Mouse (Mus musculus) thymus, postnatal 0 days (tissue): Measurements from ENCODE around the gene Sik3. TPM values are rescaled to one million over a fixed set of nuclear protein-coding genes. Genes with fewer than 3 reads are reported as not detected.
"Not testable (repeated sequence)": the region's sequence is repeated elsewhere in the genome, so short reads cannot be mapped to it uniquely, and the experiment has no call there.

Experiments used
- DNase-seq: peaks from one replicate; pipeline ENCODE4 v3.0.0-alpha.2; 2015; ENCODE audit warnings: low spot score
- polyA plus RNA-seq: library from polyadenylated mRNA; unstranded; fragments of >200 nt; fragmentation: Nextera tagmentation; extraction: Ambion mirVana; gene quantifications from 2 replicates; pipeline ENCODE4 v1.2.1, GENCODE M21; 2015

Sik3 gene
- polyA plus RNA-seq, 1 experiment from 2014 or later = 9.4 TPM

DNA sequence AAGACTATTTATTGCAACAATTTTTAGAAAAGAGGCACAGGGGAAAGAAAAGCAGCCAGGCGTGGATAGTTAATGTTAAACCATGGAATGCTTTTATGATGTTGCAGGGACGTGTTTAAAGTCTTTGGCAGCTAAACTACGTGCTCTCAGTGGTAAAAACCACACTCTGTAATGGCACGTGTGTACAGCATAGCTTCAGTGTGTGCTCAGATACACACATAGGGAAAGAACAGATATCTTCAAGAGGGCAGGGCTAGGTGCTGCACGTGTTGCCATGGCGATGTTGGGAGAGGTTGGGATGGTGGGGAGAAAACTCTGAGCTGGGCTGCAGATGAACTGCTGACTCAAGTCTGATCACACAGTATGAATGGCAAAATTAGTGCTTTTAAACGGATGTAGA is 90.5 kb downstream of the Sik3 start:
- no peak for DNase-seq

DNA sequence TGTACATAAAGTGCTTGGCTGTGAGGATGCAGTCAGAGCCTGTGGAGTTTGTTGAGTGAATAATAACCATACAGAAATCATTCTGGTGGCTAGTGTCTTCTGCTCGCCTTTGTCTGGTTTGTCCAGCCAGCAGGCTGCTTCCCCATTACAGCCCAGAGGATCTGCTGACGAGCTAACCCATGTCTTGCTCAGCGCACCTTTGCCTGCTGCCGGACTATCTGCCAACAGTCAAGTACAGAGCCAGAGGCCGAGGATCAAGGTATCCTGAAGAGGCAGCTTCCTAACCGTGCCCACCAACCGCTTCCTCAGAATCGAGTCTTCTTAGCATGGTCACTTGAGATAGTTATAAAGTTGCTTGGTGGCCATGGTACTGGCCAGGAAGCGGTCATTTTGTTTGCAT is 93.5 kb downstream of the Sik3 start:
- DNase-seq = no peak

DNA sequence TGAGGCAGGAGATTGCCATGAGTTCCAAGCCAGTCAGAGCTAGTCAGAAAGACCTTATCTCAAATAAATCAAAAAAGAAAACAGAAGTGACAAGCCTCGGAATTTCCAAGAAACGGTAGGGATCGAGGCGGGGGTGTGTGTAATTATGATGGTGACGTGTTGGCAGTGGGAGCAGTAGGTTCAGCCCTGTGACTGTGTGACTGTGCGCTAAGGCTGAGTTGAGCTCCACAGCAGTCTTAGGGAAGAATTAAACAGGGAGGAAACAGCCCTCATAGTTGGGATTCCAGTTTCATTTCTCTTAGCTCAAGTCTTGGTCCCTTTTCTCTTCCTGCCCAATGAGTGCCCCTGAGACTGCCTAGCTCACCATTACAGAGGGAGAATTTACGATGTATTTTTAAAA is 98.0 kb downstream of the Sik3 start:
- no peak for DNase-seq

DNA sequence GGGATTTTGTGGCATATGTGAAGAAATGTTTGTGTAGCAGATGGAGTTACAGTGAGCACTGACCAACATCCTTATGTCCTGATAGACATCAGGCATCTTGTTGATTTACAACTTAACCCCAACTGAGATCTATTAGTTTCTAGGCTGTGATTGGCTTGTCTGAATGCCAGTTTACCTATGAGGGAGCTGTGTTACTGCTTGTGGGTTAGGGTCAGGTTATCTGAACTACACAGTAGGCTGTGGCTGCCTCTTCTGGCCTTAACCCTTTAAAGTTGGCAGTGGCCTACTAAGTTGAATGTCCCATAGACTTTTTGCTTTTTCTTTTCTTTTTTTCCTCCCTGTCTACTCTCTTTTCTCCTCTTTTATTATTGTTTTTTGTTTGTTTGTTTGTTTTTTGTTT is 98.7 kb downstream of the Sik3 start:
- DNase-seq = no peak

DNA sequence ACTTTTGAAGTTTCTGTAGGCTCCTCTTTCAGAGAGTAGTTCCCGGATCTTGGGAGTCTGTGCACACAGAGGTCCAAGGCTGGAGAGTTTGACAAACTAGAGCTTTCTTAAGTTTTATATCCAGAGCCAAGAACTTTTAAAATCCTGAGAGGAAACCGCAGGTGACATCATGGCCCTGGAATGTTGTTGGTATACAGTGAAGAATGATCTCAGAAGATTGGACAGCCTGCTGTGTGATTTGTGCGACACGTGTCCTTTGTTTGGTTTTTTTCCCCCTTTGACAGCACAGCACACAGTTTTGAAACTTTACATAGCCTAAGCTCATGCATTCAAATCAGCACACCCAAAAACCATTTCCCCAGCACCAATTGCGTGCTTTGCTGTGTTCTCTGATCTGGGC is 99.6 kb downstream of the Sik3 start:
- no peak for DNase-seq

DNA sequence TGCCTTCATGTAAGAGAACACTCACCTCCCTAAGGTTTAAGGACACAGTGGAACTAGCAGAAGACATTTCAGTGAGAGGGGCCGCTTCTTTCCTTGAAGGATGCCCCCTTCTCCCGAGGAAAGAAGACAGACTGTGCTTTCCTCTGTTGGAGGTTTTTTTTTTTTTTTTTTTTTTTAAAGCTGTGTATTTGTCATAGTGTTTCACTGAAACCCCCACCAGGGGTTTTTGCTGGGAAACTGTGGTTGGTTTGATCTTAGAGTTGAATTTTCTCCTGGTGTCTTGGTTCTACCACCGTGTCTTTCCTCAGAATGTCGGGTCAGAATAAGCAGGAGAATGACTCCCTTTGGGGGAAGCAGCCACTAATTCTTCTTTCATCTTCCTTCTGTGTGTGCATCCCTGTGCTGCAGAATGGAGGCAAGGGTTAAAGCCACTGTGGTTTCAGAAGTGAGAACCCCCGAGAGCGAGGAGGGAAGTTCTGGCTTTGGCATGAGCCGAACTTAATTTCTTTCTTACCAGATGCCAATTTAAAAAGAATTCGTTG is 106.3 kb downstream of the Sik3 start:
- peak; percentile 32 for DNase-seq

DNA sequence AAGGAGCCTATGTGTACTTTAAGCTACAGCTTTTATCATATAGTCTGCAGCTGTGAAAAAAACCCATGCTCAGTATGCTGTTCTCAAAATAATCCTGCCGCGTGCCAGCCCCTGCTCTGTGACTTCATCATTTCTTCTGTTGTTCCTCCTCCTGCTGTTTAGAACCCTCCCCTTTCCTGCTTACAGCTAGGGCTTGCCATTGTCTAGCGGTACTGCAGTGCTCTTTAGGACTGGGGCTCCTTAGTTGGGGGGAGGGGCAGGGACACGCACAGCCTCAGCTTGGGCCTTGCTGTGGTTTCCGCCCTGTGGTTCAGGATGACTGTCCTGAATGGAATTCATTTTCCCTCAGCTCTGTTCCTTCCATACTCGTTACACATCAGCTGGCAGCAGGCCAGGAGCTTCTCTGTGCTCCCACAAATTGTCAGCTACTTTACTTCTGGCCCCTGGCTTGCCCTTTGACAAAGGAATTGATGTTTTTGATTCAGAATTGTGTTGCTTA is 107.4 kb downstream of the Sik3 start:
- DNase-seq = peak; percentile 72

DNA sequence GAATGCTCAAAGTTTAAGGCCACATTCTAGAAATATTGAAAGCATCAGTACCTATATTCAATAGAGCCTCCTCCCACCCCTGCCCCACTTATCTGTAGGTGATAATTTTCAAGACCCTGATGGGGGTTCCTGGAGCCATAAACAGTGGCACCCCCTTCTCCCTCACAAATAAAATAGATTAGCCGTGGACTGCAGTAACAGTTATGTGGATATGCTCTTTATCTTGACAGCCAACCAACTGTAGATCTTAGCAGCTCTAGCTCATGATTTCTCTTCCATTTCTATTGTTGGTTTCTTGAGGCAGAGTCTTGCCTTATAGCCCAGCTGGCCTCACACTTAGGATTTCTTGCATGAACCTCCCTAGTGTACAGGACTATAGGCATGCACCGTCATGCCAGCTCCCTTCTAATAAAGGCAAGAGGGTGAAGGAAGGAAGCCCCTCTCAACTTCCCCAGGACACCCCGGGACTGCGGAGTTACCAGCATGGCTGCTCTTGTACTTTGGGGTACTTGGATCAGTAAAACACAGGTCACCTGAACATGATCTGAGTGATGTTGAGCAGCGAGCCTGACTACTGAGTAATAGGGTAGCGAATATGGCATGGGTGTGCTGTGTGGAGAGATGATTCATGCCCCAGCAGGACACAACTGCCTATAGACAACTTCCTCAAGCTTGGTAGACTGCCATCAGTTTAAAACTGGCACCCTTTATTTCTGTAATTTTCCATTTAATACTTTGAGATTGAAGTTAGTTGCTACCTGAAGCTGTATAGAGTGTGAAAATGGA is 108.0 kb downstream of the Sik3 start:
- no peak for DNase-seq

DNA sequence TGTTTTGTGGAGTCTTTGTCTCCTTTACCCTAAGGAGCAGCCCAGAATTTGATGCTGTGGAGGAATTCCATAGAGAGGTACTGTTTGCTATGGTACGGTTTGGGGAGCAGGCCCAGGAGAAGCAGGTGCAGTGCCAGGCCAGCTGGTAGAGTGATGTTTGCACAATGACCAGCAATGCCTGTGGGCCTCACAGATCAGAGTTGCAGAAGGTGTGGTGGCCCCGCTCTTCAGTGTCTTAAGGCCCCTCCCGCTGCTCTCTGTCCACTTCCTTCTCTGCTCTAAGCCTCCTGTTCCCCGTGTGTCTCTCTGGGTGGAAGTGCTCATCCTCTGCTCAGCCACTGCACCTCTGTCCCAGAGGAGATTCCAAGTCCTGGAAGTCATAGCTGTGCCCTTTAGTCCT is 108.9 kb downstream of the Sik3 start:
- no peak for DNase-seq

DNA sequence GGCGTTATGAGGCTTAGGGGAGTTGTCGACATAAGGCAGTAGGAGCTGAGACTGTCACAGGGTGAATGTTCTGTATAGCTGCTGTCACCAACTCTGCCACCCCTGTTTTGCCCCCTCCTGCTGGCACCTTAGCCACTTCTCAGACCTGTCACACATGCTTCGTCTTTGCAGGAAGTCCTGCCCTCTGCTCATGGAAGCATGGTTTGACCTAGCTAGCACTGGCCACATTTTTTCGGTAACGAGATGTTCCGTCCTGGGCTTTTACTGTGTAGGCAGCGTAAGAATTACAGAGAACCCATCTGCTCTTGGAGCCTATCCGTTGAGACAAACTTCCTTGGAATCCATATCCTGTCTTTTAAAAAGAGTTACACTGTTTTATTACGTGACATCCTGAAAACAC is 110.1 kb downstream of the Sik3 start:
- DNase-seq = no peak

DNA sequence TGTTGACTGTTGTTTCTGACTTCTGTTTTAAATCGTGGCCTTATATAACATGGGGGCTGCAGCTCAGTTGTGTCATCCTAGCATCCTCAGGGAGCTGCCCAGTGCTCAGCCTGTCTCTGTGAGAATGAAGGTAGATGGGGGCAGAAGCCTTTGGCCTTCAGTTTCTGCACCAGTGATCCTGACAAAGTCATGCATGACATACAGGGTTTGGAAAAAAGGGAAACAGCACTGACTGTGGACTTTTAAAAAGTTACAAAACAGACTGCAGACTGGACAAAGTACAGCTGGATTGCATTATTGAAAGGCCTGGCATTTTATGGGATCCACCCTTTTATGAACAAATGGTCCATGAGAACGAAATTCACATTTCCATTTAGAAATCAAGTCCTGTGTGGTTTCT is 113.7 kb downstream of the Sik3 start:
- no peak for DNase-seq

DNA sequence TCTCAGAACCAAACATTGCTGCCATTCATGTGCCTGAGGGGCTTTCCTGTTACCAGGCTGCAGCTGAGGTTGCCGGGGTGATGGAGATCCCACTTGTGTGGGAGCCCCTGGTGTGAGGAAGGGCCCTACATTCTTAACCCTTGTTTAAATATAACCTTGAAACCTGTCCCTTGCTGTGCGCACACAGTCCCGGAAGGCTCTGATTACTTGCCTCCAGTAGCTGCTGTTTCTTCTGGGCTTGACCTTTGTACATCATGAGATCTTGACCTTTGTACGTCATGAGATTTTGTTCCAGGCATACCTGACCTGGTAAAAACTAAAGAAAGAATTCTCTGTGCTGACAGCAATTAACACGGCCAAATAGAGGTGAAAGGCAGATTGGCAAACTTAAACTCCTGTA is 114.7 kb downstream of the Sik3 start:
- no peak for DNase-seq

DNA sequence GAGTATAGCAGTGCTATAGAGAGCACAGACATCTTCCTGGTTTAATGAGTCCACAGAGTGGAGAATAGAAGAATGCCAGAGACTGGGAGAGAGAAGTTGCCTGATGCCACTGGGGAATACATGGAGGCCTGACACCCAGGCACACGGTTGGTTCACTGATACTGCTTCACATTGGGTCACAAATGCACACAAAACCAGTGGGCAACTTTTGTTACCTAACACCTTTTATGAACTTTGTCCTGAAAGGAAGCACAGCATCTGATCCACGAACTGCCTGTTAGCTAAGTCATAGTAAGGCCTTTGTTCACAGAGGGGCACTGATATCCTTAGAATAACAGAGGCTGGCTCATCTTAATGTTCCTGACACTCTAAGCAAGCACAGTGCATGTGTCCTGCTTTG is 116.6 kb downstream of the Sik3 start:
- DNase-seq = no peak

DNA sequence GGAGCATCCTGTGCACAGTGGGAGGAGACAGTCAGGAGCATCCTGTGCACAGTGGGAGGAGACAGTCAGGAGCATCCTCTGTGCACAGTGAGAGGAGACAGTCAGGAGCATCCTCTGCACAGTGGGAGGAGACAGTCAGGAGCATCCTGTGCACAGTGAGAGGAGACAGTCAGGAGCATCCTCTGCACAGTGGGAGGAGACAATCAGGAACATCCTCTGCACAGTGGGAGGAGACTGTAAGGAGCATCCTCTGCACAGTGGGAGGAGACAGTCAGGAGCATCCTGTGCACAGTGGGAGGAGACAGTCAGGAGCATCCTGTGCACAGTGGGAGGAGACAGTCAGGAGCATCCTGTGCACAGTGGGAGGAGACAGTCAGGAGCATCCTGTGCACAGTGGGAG is 120.2 kb downstream of the Sik3 start:
- DNase-seq = not testable (repeated sequence)

DNA sequence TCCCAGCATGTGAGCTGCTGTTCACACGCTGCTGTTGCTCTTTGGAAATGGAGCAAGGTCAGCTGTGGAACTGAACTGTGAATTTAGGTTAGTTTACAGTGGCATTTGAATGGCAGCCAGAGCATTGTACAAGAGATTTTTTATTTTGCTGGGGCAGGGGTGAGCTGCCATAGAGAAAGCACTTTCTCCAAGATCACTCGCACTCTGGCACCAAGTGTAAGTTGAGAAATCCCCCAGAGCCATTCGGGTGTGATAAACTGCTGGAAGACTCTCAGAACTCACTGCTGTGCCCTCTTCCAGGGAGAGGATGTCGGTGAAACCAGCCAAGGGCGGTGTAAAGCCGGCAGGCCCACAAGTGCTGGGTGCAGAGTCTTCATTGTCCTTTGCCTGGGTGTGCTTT is 126.2 kb downstream of the Sik3 start:
- no peak for DNase-seq

DNA sequence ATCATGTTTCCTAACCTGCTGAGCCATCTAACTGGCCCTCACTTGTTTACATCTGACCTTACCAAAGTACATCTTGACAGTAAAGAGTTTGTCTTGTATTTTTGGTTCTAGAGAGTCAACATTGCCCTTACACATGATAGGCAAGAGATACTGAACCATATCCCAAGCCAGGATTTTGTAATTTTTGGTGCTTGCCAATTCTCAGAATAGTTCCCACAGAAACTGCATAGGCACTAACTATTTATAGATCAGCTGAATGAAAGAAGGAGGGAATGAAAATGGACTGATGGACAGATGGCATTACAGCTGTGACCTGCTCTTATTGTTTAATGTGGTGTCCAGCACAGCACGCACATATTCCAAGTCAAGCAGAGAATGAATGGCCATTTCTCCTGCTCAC is 128.2 kb downstream of the Sik3 start:
- DNase-seq = no peak

DNA sequence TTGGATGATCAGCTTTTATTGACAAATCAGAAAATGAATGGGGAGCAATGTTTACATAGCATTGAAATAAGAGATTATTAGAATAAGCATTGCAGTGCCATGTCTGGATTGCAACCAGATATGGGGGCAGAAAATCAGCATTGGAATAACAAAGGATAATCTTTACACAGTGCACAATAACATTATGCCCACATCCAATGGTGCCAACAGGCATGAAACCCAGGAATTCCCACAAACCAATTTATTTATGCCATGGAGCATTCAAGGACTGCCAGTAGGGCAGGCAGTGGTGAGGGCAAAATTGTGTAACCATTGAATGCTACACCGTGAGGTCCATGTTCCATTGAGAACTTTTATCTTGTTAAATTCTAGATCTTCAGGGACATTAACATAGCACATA is 129.4 kb downstream of the Sik3 start:
- no peak for DNase-seq

DNA sequence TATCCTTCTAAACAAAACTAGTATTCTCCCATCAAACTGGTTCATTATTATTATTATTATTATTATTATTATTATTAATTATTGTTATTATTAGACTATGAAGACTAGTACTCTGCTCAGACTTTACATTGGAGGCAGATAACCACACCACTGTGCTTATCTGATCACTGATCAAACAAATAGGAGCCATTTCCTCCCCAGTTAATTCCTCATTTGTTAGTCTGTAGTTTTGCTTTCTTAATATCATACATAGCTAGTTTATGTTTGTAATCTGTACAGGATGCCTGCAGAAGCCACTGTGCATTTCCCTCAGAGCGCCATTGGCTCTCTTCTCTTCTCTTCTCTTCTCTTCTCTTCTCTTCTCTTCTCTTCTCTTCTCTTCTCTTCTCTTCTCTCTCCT is 129.9 kb downstream of the Sik3 start:
- DNase-seq = no peak

DNA sequence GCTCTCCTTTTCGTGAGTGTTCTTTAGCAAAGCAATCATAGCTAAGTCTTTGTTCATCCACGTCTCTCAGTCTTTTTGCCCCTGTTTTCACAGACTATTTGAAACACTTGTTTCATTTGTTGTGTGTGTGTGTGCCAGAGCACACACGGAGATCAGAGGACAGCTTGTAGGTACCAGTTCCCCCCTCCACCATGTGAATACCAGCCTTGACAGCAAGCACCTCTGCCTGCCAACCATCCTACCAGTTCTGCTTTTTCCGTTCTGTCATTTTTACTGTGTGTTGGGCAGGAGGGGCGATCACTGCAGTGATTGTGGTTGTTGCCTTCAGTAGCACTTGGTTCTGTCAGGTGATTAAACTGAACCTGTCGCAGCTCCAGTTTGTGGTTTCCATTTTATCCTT is 132.4 kb downstream of the Sik3 start:
- no peak for DNase-seq

DNA sequence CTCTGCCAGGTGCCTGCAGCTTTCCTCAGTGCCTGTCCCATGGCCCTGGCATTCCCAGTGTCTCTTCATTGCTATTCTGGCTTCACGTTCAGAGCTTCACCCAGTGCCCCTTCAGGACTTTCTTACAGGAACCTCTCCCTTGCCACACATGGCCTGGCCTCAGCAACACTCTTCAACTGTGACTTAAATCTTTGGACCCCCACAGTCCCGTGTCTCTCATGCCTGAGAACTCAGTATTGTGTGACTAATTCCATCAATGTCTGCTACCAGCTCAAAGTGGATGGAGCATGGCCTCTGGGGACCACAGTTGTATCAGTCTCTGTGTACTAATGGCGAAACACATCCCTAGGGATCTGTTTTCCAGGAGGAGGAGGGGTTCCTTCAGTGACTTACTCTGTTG is 133.8 kb downstream of the Sik3 start:
- no peak for DNase-seq

DNA sequence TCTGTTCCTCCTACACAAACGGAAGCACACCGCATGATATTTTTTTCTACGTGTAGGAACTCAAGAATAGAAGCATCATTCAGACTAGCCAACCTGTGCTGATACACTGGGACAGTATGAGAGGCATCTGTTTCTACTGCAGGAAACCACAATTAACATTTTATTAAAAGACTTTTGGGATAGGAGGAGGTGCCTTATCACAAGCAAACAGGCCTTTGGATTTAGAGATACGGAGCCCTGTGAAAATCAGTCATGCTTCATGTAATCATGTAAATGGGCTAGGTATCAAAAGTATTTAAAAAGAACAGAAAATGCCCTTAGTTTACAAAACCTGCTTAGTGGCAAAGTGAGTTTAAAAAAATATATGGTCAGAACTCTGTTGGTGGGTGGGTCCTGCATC is 136.1 kb downstream of the Sik3 start:
- DNase-seq = no peak

DNA sequence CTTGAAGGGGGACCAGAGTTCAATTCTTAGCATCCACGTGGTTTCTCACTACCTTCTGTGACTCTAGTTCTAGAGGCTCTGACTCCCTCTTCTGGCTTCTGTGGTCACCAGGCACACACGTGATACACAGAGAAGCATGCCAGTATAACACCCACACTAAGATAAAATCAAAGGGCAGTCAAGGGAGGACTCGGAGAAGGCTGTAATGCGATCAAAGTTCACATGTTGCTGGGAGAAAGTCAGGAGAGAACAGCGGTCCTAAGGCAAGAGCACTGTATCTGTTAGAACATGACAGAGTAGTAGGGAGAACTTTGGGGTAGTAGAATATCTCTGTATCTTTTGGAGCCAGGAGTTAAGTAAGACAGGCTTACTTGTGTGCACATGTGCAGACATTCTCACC is 136.8 kb downstream of the Sik3 start:
- DNase-seq = peak; percentile 25

DNA sequence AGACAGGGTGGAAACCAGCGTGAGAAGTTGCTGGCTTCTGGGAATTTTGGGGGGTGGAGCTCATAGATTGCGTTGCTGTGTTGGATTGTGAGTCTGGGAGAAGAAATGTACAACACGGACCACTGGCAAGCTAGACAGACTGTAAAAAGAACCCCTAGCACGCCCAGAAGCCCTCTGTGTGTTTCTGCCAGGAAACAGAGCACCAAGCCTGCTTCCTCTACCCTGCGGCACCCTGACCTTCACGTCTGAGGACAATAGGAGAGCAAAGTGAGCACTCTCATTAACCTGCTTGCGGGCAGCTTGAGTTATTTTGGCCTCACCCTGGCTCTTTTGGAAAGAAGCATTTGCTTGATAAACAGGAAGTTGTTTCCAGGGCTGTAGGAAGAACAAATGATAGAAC is 137.5 kb downstream of the Sik3 start:
- peak; percentile 30 for DNase-seq
